Mouse (Mus musculus) megakaryocyte, embryonic 14.5 days (primary cell): Measurements from ENCODE around the gene Rhbdd1.

Source experiments
- FLI1 ChIP-seq: IDR thresholded peaks from 2 replicates; pipeline ENCODE4 v1.6.1; 2012; ENCODE audit warnings: low read length, inconsistent platforms, mixed read lengths
- GATA1 ChIP-seq: IDR thresholded peaks from 3 replicates; pipeline ENCODE4 v1.6.1; 2012; ENCODE audit warnings: mixed read lengths, low read length, inconsistent platforms, borderline replicate concordance

DNA sequence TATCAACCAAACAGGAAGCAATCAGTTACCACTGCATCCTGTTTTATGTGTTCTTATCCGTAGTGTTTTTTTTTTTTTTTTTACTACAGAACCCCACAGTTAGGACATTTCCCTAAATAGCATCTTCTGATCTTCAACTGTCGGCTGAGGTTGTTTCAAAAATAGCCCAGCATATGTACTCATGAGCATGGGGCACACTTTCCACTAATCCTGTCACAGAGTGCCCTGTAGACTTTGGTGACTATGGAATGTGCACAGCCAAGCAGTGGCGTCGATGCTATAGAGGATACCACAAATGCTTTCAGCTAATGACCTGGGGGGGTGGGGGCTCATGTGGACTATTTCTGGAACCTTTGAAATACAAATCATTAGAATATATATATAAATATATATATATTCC is 48.7 kb upstream of the Rhbdd1 start:
- TF ChIP-seq GATA1 (no peak), FLI1 (no peak)
